Mouse (Mus musculus): ENCODE results near the gene Fundc2. TPM values are rescaled to one million over a fixed set of nuclear protein-coding genes. Genes with fewer than 3 reads are reported as not detected.

Gene Fundc2
- total RNA-seq (2015) (48.5 and 56.9 TPM in 2 replicates), total RNA-seq (2017) (38.6 and 63.3 TPM in 2 replicates)

DNA sequence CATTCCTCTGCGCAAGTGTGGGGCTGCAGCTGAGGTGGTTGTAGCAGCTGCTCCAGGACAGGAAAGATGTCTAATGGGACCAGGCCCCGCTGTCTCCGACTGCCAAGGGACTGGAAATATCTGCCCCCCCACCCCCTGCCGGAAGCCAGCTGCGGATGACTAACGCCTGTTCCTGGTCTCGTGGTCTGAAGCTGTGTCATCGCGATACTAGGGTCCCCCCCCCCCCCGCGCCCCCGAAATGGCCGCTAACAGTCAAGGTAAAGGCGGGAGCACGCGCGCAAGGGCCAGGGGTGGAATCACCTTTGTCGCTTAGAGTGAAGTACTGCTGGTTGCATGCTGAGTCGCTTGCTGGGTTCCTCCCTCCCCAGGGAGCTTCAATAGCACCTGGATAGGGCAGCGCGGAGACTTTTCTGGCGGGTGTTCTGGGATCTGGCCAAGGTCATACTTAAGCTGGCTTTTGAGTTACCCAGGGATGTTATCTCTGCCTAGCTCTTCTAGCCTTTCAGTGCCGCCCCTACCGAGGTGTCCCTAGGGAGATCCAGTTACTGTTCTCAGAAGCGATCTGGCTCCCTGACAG is at the start of gene Fundc2, which contains the start of gene F8:
Gene Fundc2 (plus strand): TSS at position 205 of the 577 bp plus-strand sequence.
Gene F8 (minus strand): TSS at position 421 of the 577 bp plus-strand sequence.
- ATAC-seq (replicated peaks; ENCODE audit: poor library complexity), result peak; percentile 99

DNA sequence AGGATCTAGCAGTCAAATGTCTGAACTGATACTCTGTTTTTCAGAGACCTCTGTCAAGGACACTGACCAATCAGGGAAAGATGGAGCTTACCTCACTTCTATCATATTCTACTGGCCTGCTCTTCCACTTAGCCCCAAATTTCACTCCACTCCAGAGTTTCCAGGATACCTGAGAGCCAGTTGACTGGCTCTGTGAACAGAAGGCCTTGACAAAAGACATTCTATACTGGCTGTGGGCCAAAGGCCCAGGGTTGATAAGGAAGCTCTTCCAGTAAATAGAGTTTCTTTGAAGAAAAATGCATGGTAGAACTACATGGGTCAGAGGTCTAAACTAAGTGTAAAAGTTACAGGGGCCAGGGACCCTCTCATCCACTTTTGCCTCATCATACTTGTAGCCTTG is 12.0 kb upstream of the Fundc2 start:
- ATAC-seq (replicated peaks; ENCODE audit: poor library complexity), result peak; percentile 55; the same call in 1 of the 2 replicates

DNA sequence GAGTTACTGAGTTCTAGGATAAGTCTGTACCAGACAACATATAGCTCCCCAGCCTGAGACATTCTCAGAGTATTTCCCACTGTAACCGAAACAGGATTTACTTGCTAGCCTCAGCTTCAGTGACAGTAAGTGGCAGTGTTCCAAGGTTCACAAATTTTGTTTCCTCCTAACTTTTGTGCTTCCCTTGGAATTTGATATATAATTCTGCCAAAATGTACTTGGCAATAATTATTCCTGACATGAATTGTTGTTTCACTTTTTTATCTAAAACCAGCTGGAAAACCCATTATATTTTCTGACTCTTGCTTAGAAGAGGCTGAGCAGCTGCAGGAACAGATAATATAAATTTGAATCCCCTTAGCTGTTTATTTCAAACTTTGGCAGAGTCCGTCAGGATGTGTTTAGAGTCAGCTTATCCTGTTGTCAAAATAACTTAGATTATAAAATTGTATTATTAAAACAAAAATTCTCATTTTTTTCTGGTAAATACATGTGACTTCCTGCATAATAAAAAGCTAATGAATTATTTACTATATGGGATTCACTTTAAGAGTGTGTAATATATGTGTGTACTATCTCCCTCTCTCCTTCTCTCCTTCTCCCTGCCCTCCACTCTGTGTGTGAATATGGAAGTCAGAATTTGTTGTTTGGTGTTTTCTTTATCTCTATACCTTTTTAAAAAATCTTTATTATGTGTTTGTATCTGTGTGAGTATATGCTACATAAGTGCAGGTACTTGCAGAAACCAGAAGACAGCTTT is 9.4 kb upstream of the Fundc2 start:
- no peak for ATAC-seq (replicated peaks; ENCODE audit: poor library complexity)

DNA sequence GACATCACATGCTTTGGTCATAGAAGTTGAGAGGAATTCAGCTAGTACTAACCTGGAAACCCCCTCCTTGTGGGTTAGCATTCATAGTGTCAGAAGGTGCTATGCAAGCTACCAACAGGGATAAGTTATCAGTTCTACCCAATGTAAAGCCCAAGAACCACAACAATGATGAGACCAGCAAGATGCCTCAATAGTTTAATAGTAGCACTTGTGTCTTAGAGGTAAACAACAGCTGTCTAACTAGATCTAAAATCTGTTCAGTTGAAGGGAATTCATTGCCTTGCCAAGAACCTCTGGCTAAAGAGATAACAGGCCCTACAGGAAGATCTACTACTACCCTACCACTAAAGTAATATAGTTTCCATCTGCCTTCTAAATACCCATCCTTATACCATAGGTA is 5.4 kb upstream of the Fundc2 start:
- peak; percentile 91 for ATAC-seq (replicated peaks; ENCODE audit: poor library complexity)

DNA sequence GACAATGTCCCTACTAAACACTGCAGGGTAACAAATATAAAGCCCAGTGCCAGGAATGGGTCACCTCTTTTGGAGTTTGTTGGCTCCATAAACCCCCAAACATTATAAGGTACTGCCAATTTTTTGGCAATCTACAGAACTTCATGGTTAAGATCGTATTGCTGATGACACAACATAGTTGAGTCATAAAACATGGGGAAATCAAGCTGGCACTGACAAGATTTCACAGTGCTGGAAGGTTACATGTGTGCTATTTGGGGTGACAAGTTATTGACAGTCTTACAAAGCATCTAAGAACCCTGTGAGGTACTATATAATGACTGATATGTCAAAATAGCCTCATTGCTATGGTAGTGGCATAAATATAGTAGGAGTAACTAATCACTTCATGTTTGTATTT is 1.0 kb upstream of the Fundc2 start:
- no peak for ATAC-seq (replicated peaks; ENCODE audit: poor library complexity)

DNA sequence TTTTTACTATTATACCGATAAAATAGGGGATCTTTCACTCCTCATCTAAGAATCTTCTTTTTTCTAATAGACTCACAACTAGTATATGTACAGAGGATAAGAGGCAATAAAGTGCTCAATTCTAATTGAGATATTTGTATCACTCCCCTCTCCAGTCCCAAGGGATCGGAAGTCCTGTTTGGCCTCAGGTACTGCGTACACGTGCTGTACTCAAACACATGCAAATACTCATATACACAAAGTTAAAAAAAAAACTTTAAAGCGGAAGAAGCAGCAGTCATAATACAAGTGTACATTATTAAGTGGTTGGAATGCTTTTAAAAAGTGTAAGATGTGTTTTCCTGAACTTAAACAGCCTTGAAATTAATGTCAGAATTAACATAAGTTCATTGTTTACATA is 500 bp upstream of the Fundc2 start:
- ATAC-seq (replicated peaks; ENCODE audit: poor library complexity), result no peak

DNA sequence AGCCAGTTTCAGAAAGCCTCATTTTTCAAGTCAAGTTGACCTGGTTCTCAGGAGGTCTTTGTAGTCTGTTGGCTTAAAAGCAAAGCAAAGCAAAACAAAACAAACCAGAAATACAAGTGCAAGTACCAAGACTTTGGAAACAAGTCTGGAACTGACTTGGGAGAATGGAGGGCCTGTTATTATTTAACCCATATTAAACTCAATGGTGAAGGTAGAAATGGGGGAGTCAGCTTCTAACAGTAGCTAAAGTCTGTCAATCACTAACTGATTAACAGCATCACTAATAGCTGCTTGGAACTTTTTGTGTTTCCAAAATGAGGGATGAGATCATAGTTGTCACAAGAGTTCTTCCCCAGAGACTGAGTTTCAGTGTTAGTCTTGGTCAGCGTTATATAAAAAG is 17.3 kb downstream of the Fundc2 start:
- no peak for ATAC-seq (replicated peaks; ENCODE audit: poor library complexity)

DNA sequence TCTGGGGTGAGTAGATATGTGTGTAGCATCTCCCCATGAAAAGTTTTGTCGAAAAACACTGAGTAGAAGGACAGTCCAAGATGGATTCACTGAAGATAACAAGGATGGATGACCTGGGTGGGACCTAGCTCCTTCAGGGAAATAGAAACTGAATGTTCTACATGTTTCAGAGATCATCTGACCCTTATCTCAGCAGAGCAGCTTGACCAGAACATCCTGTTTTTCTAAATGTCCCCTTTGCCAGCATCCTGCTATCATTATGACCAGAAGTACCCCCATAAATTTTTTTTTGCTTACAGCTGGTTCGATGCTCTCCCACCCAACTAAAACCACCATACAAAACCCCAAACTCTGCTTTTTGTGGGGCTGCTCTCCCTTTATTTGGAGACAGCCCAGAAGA is 20.5 kb downstream of the Fundc2 start:
- peak; percentile 92 for ATAC-seq (replicated peaks; ENCODE audit: poor library complexity)

DNA sequence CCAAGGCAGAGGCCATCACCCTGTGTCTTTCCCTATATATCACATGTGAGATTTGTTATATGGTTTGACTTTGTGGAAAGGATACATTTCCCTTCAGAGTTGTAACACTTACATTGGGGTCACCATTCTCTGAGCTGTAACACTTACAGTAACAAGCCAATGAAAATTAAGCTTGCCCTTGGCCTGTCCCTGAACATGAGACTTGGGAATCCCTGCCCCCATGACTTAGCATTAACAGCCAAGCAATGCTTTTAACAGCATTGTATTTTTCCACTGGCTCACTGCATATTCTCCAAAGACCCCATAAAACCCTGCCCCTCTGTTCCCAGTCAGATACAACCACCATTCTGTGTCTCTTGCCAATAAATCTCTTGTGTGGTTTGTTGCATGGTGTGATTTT is 21.2 kb downstream of the Fundc2 start:
- ATAC-seq (replicated peaks; ENCODE audit: poor library complexity), result no peak

DNA sequence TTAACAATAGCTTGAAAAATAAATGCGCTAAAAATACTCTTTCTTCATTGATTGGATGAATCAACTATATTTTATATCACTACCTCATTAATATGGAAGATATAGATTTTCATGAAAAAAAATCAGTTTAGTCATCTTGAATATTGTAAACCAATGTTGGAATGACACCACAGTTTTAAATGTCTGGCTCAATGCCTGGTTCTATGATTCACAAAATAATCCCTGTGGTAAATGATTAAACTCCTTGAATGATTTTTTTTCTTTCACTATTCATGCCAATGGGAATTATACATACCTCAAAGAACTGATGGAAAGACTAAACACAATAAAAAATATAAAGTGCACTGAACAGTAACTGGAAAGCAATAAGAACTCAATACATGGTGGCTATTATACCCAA is 27.5 kb downstream of the Fundc2 start:
- no peak for ATAC-seq (replicated peaks; ENCODE audit: poor library complexity)

DNA sequence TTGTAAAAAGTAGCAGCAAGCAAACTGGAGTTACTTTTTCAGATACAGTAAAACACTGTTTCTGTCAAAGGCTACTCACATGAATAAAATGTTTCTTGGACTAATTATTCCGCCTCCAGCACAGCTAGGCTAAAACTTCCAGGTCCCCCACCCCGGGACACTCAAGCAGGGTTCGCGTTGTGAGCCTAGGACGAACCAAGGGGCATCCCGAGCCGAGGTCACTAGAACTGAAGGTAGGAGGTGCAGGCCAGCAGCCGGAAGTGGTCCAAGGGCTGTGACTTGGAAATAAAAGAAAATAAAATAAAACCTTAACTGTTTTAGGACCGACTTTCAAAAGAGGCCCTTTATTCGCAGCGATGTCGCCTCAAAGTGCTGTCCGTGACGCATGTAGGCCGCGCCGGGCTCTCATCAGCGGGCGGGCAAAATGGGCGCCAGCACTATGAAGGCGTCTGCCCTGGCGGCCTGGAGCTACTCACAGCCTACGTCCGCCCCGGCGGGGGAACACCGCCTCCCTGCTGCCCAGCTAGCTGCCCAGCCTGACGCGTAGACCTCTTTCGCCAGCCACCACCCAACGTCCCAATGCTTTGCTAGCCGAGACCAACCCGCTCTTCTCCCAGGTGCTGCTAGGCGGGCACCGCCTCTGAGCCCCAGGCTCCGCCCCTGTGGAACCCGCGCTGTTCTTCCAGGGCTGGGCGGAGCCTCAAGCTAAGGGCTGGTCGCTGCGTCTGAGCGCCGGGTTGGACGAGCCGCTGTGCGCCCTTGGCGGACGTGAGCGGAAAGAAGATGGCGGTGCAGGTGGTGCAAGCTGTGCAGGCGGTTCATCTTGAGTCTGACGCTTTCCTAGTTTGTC is 34.0 kb downstream of the Fundc2 start, which contains the start of the genes Cmc4, Mtcp1 and Brcc3:
Gene Cmc4 (minus strand): TSS at position 649 of the 850 bp plus-strand sequence.
Gene Mtcp1 (minus strand): TSS at position 653 of the 850 bp plus-strand sequence.
Gene Brcc3 (plus strand): TSS at position 693 of the 850 bp plus-strand sequence.
- peak; percentile 98 for ATAC-seq (replicated peaks; ENCODE audit: poor library complexity)

Other genes with a start within 250 kb of the Fundc2 start
- gene Smim9, start 218.6 kb upstream of the Fundc2 start, total RNA-seq (2015), result not detected in 2 replicates
- gene Smim9, start 218.6 kb upstream of the Fundc2 start, total RNA-seq (2017), result not detected in 2 replicates
- 0.44 and 1.1 TPM in 2 replicates for gene F8, start 216 bp downstream of the Fundc2 start, total RNA-seq (2015)
- gene F8, start 216 bp downstream of the Fundc2 start, total RNA-seq (2017), result 0.37 and 0.78 TPM in 2 replicates
- gene Cmc4, start 34.2 kb downstream of the Fundc2 start, total RNA-seq (2015), result 24.5 and 27.3 TPM in 2 replicates
- 7.0 and 7.7 TPM in 2 replicates for gene Cmc4, start 34.2 kb downstream of the Fundc2 start, total RNA-seq (2017)
- gene Mtcp1, start 34.2 kb downstream of the Fundc2 start, total RNA-seq (2015), result 6.0 and 6.4 TPM in 2 replicates
- 6.9 and 8.0 TPM in 2 replicates for gene Mtcp1, start 34.2 kb downstream of the Fundc2 start, total RNA-seq (2017)
- gene Brcc3, start 34.2 kb downstream of the Fundc2 start, total RNA-seq (2015), result 50.3 and 50.4 TPM in 2 replicates
- gene Brcc3, start 34.2 kb downstream of the Fundc2 start, total RNA-seq (2017), result 35.0 and 40.9 TPM in 2 replicates
- 121 and 131 TPM in 2 replicates for gene Vbp1, start 131.9 kb downstream of the Fundc2 start, total RNA-seq (2015)
- 144 and 152 TPM in 2 replicates for gene Vbp1, start 131.9 kb downstream of the Fundc2 start, total RNA-seq (2017)
- gene Rab39b, start 195.8 kb downstream of the Fundc2 start, total RNA-seq (2015), result not detected in 2 replicates
- gene Rab39b, start 195.8 kb downstream of the Fundc2 start, total RNA-seq (2017), result not detected in 2 replicates